In the genomic region with DNA sequence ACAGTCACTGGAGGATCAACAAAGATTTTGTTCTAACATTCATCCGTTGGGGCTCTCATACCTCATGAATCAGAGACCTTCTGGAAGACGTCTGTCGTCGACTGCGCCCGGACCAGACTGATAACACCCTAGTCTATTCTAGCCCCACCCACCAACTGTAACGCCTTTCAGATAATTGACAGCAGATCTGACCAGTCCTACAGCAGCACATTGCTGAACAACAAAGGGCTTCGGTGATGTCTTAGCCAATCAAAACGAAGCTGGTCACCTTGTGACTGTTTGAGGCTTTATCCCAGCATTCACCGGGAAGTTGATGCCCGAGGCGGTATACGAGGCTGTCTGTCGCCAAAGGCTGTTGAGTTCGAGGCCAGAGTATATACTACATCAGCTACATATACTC, we compare ENCODE assay signal across 7 mouse cellular contexts. TPM values are rescaled to one million over a fixed set of nuclear protein-coding genes. Genes with fewer than 3 reads are reported as not detected.
A peak's percentile ranks its signal among the peaks of the same experiment; 100 is the strongest.
DNase-seq lines count a peak whose midpoint lies in the region; ATAC-seq and TF ChIP-seq lines count a peak whose summit lies in the region.

A gene (minus strand): TSS at position 119 of the 400 bp plus-strand sequence.

- 86% methylated on average over 15 of the region's 15 CpGs for WGBS in forebrain, embryonic 11.5 days
- WGBS in hindbrain, embryonic 13.5 days = 91% methylated on average over 15 of the region's 15 CpGs
- WGBS in liver, embryonic 14.5 days (ENCODE audit: insufficient replicate concordance) = 63% methylated on average over 15 of the region's 15 CpGs

- peak within 1 kb of the TSS; percentile 56 for H3K9ac ChIP-seq in ES-Bruce4 (ENCODE audit: low read depth, poor library complexity, severe bottlenecking)
- H3K9ac ChIP-seq in forebrain, embryonic 11.5 days (ENCODE audit: low read length) = no peak within 1 kb of the TSS
- no peak within 1 kb of the TSS for H3K9ac ChIP-seq in hindbrain, embryonic 13.5 days
- no peak within 1 kb of the TSS for H3K9ac ChIP-seq in liver, embryonic 14.5 days (replicated peaks)

- no peaks in the 10 kb centered on the region for H3K9me3 ChIP-seq in ES-Bruce4 (replicated peaks; ENCODE audit: control insufficient read depth, insufficient read depth, low read length, poor library complexity, severe bottlenecking)
- H3K9me3 ChIP-seq in forebrain, embryonic 11.5 days (ENCODE audit: control insufficient read depth, low read length) = no peaks in the 10 kb centered on the region
- H3K9me3 ChIP-seq in hindbrain, embryonic 13.5 days = no peaks in the 10 kb centered on the region
- no peaks in the 10 kb centered on the region for H3K9me3 ChIP-seq in liver, embryonic 14.5 days (ENCODE audit: control insufficient read depth, low read length)

- TF ChIP-seq CTCF in ES-Bruce4 (IDR thresholded peaks at IDR 0.05; ENCODE audit: low read depth, low read length) = no peak
- no peak for TF ChIP-seq CTCF in liver, embryonic 14.5 days (IDR thresholded peaks at IDR 0.05; ENCODE audit: low read depth)

- H3K4me1 ChIP-seq in ES-Bruce4 (ENCODE audit: control insufficient read depth, insufficient read depth, low read length) = no peaks in the 10 kb centered on the region
- no peaks in the 10 kb centered on the region for H3K4me1 ChIP-seq in forebrain, embryonic 11.5 days (replicated peaks; ENCODE audit: control insufficient read depth, insufficient read depth, low read length)
- H3K4me1 ChIP-seq in hindbrain, embryonic 13.5 days (replicated peaks) = no peaks in the 10 kb centered on the region
- H3K4me1 ChIP-seq in liver, embryonic 14.5 days (replicated peaks; ENCODE audit: control insufficient read depth in 2 of 2, insufficient read depth in 2 of 2, low read length in 1 of 2) = peaks cover 0 to 8% of the 10 kb centered on the region in 2 experiments; a peak in 3 of 4 replicates

- no peak for ATAC-seq in forebrain, embryonic 11.5 days (replicated peaks; ENCODE audit: low FRiP score)
- ATAC-seq in hindbrain, embryonic 13.5 days (ENCODE audit: low FRiP score) = no peak
- peak; percentile 98 for ATAC-seq in liver, embryonic 14.5 days (ENCODE audit: insufficient read depth)

- H3K4me3 ChIP-seq in ES-Bruce4 (ENCODE audit: low read depth, low read length) = peak within 1 kb of the TSS; percentile 79
- H3K4me3 ChIP-seq in forebrain, embryonic 11.5 days (ENCODE audit: low read depth, low read length) = no peak within 1 kb of the TSS
- H3K4me3 ChIP-seq in hindbrain, embryonic 13.5 days = no peak within 1 kb of the TSS
- peak within 1 kb of the TSS; percentile 13 to 20; a peak in 2 of 4 replicates for H3K4me3 ChIP-seq in liver, embryonic 14.5 days (ENCODE audit: insufficient read depth in 1 of 2, low read depth in 2 of 2, low read length in 2 of 2)

- TF ChIP-seq POLR2A in ES-Bruce4 (IDR thresholded peaks at IDR 0.05; ENCODE audit: insufficient read depth, low read length) = peak; percentile 87

- peak; percentile 97 for DNase-seq in R1 (ENCODE audit: low read depth, low spot score)
- DNase-seq in forebrain, embryonic 11.5 days (ENCODE audit: low spot score) = no peak
- DNase-seq in liver, embryonic 14.5 days (ENCODE audit: low read depth in 3 of 3, low spot score in 3 of 3) = peak; percentile 76 to 79 (median 78)
- DNase-seq in B cell, adult 2 months = no peak
- no peak for DNase-seq in kidney, adult 9 months

- no peak for TF ChIP-seq EP300 in ES-Bruce4 (IDR thresholded peaks at IDR 0.05; ENCODE audit: insufficient read depth, low read depth, low read length)
- TF ChIP-seq EP300 in liver, embryonic 14.5 days (IDR thresholded peaks at IDR 0.05; ENCODE audit: low read depth) = no peak

- peak within 1 kb of the TSS; percentile 22; the same call in 1 of the 2 replicates for H3K27ac ChIP-seq in ES-Bruce4 (ENCODE audit: insufficient read depth, low read length)
- no peak within 1 kb of the TSS for H3K27ac ChIP-seq in forebrain, embryonic 11.5 days (ENCODE audit: low read depth, low read length)
- H3K27ac ChIP-seq in hindbrain, embryonic 13.5 days = no peak within 1 kb of the TSS
- H3K27ac ChIP-seq in liver, embryonic 14.5 days = no peak within 1 kb of the TSS

- H3K4me2 ChIP-seq in forebrain, embryonic 11.5 days (ENCODE audit: low read depth, low read length, severe bottlenecking) = no peak within 1 kb of the TSS
- H3K4me2 ChIP-seq in hindbrain, embryonic 13.5 days = no peak within 1 kb of the TSS
- H3K4me2 ChIP-seq in liver, embryonic 14.5 days (ENCODE audit: low read depth) = peak within 1 kb of the TSS; percentile 50

- H3K27me3 ChIP-seq in ES-Bruce4 (ENCODE audit: control insufficient read depth, insufficient read depth, low read length, poor library complexity, severe bottlenecking) = no peaks in the 10 kb centered on the region
- H3K27me3 ChIP-seq in forebrain, embryonic 11.5 days (ENCODE audit: control insufficient read depth, insufficient read depth, low read length) = no peaks in the 10 kb centered on the region
- no peaks in the 10 kb centered on the region for H3K27me3 ChIP-seq in hindbrain, embryonic 13.5 days
- H3K27me3 ChIP-seq in liver, embryonic 14.5 days (ENCODE audit: control insufficient read depth, insufficient read depth, low read length) = no peaks in the 10 kb centered on the region

- peaks cover 9% of the 10 kb centered on the region for H3K36me3 ChIP-seq in ES-Bruce4 (ENCODE audit: control insufficient read depth, insufficient read depth, low read length, poor library complexity, severe bottlenecking)
- no peaks in the 10 kb centered on the region for H3K36me3 ChIP-seq in forebrain, embryonic 11.5 days (ENCODE audit: control insufficient read depth, insufficient read depth, low read length)
- no peaks in the 10 kb centered on the region for H3K36me3 ChIP-seq in hindbrain, embryonic 13.5 days
- H3K36me3 ChIP-seq in liver, embryonic 14.5 days (replicated peaks; ENCODE audit: control insufficient read depth, insufficient read depth, low read depth) = no peaks in the 10 kb centered on the region

RNA-seq across cellular contexts. Expression of the gene that starts here (rescaled TPM):
- 530 and 557 TPM in 2 replicates for polyA plus RNA-seq in ES-Bruce4 (2011; ENCODE audit: insufficient read depth, insufficient read length, low read depth, missing spikeins)
- 47.9 and 51.7 TPM in 2 replicates for polyA plus RNA-seq in forebrain, embryonic 11.5 days (2014; fragmentation: Nextera tagmentation; extraction: Ambion mirVana)
- polyA plus RNA-seq in hindbrain, embryonic 13.5 days (2015; fragmentation: Nextera tagmentation; extraction: Ambion mirVana) = 19.4 and 20.3 TPM in 2 replicates
- polyA plus RNA-seq in liver, embryonic 14.5 days (2012; rRNA removed) = 3.5 and 7.2 TPM in 2 replicates
- 12.9 and 13.3 TPM in 2 replicates for polyA plus RNA-seq in liver, embryonic 14.5 days (2014; fragmentation: Nextera tagmentation; extraction: Ambion mirVana)

Comparison
In these comparisons a context has a peak if more than half of its experiments do, and no peak if none do; other contexts are left out.
1. RNA of the gene that starts here (polyA plus RNA-seq): 530 to 557 TPM in ES-Bruce4; 47.9 to 51.7 TPM in forebrain, embryonic 11.5 days, 19.4 to 20.3 TPM in hindbrain, embryonic 13.5 days and 3.5 to 13.3 TPM in liver, embryonic 14.5 days; every median in the first group is over 10 times any median in the second.
2. H3K4me3 ChIP-seq: peak in ES-Bruce4 (single experiment) and liver, embryonic 14.5 days (2 of 2); none in forebrain, embryonic 11.5 days (single experiment) and hindbrain, embryonic 13.5 days (single experiment).
3. DNase-seq: peak in R1 (single experiment) and liver, embryonic 14.5 days (3 of 3); none in forebrain, embryonic 11.5 days (single experiment), B cell, adult 2 months (0 of 2) and kidney, adult 9 months (single experiment).